Mouse (Mus musculus) hindbrain, embryonic 11.5 days (tissue): ENCODE measurements at regions not wholly inside any gene's neighbourhood (a gene's known extent, or its start where the extent isn't known, plus 50 kb on each side); places are given as distances from the start of the nearest gene placed in this dataset.

ENCODE experiments used
- ATAC-seq: fragments of 200-750 bp; cut with Nextera tagmentation; 2 replicates; pipeline ENCODE4 v1.8.0; 2017; ENCODE audit warnings: mild to moderate bottlenecking, moderate TSS enrichment, moderate library complexity; ENCODE audit not compliant: low FRiP score
- DNase-seq: peaks from one replicate; pipeline ENCODE4 v3.0.0-alpha.2; 2015; ENCODE audit warnings: low spot score
- H3K27ac ChIP-seq: fragments of 300-500 bp; sonication (generic); 2 replicates; pipeline ENCODE4 v1.5.1; 2014; ENCODE audit warnings: mild to moderate bottlenecking, low read depth, low read length
- H3K27me3 ChIP-seq: fragments of 300-500 bp; sonication (generic); 2 replicates; pipeline ENCODE4 v1.6.1; 2014; ENCODE audit warnings: mild to moderate bottlenecking, low read length, moderate library complexity, mixed read lengths; ENCODE audit not compliant: control insufficient read depth, insufficient read depth
- H3K36me3 ChIP-seq: fragments of 300-500 bp; sonication (generic); 2 replicates; pipeline ENCODE4 v1.6.1; 2014; ENCODE audit warnings: mild to moderate bottlenecking, low read length, moderate library complexity, mixed read lengths; ENCODE audit not compliant: control insufficient read depth, insufficient read depth
- H3K4me1 ChIP-seq: fragments of 300-500 bp; sonication (generic); replicated peaks from 2 replicates; pipeline ENCODE4 v1.6.1; 2014; ENCODE audit warnings: low read length, mixed read lengths; ENCODE audit not compliant: control insufficient read depth, insufficient read depth
- H3K4me2 ChIP-seq: fragments of 300-500 bp; sonication (generic); replicated peaks from 2 replicates; pipeline ENCODE4 v1.6.1; 2014; ENCODE audit warnings: mild to moderate bottlenecking, low read depth, low read length
- H3K4me3 ChIP-seq: fragments of 300-500 bp; sonication (generic); 2 replicates; pipeline ENCODE4 v1.5.1; 2014; ENCODE audit warnings: low read depth, low read length
- H3K9ac ChIP-seq: fragments of 300-500 bp; sonication (generic); 2 replicates; pipeline ENCODE4 v1.6.1; 2014; ENCODE audit warnings: low read depth, low read length
- H3K9me3 ChIP-seq: fragments of 300-500 bp; sonication (generic); 2 replicates; pipeline ENCODE4 v1.6.1; 2016; ENCODE audit warnings: low read length; ENCODE audit not compliant: control insufficient read depth
- WGBS: fragments of 180-500 bp; shearing (Covaris S2); extraction: QIAGEN DNeasy Blood & Tissue Kit; methylation state at CpG from one replicate; pipeline ENCODE4 v1.1.7; 2014; 5-methylcytosine and 5-hydroxymethylcytosine counted together

DNA sequence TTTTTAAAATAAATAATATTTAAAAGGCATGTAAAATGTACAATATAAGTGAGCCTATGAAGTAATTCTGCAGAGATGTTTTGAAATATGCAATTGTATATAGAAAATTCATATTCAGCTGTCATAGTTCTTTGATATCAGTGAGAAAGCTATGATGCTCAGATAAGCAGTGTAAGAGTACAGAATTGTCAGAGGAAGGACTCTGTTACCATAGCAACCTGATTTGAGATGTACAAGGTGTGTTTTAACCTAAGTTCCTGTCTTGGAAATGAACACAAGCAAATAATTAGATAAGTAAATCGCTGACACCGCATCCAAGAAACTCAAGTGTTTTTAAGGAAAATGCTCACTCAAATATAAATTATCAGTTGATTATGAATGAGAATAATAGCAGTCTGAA is 271.8 kb downstream of the Gabrg2 start:
- H3K36me3 ChIP-seq: no peaks in the 10 kb centered on the region
- H3K4me1 ChIP-seq: no peaks in the 10 kb centered on the region
- DNase-seq (no peak), ATAC-seq (no peak)
- H3K9me3 ChIP-seq: no peaks in the 10 kb centered on the region
- no peak overlapping the region for H3K4me3 ChIP-seq
- no peaks in the 10 kb centered on the region for H3K27me3 ChIP-seq
- H3K4me2 ChIP-seq: no peak overlapping the region
- H3K9ac ChIP-seq: no peak overlapping the region
- H3K27ac ChIP-seq: no peak overlapping the region
- 91% methylated on average over 2 of the region's 2 CpGs for WGBS

DNA sequence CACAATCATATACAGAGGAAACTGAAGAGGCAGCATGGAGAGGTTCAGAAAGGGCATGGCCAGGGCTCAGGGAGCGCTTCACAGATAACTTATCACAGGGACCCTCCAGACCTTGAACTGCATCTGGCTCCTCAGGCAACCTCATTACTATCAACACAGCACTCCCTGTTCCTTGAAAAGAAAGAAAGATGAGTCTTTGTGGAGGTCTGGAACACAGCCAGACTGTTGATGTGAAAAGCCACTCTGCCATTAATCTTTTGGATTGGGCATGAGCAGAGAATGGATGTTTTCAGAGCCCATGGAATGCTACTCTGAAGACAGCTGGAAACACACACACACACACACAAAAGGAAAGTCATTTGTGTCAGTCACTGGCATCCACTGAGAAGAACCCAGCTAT is 284.0 kb downstream of the Gabrg2 start:
- Histone ChIP-seq H3K4me1 (no peaks in the 10 kb centered on the region), H3K27ac (no peak overlapping the region), H3K9me3 (no peaks in the 10 kb centered on the region), H3K4me2 (no peak overlapping the region), H3K4me3 (no peak overlapping the region), H3K9ac (no peak overlapping the region), H3K36me3 (no peaks in the 10 kb centered on the region), H3K27me3 (no peaks in the 10 kb centered on the region)
- 76% methylated on average over 1 of the region's 1 CpGs for WGBS
- ATAC-seq (peak; percentile 60; the same call in 1 of the 2 replicates), DNase-seq (no peak)

DNA sequence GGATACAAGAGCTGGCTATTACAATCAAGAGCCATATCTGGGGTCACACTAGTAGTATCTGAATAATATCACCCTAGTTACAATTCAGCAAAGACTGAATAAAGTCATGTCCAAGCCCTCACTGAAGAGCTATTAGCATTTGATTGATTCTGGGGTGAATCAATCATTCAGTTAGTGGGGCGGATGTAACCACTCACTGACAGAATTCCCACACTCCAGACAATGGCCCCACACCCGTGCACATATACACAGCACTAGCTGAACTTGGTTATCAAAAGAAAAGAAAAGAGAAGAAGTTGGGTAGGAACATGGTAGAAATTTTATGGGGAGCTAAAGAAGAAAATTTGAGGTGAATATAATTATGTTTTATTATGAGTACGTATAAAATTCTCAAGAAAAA is 310.0 kb downstream of the Gabrg2 start:
- Histone ChIP-seq H3K4me2 (no peak overlapping the region), H3K27me3 (no peaks in the 10 kb centered on the region), H3K9ac (no peak overlapping the region), H3K36me3 (no peaks in the 10 kb centered on the region), H3K4me3 (no peak overlapping the region), H3K9me3 (no peaks in the 10 kb centered on the region), H3K27ac (no peak overlapping the region), H3K4me1 (no peaks in the 10 kb centered on the region)
- ATAC-seq (peak; percentile 84), DNase-seq (peak; percentile 27)
- 46% methylated on average over 3 of the region's 3 CpGs for WGBS

DNA sequence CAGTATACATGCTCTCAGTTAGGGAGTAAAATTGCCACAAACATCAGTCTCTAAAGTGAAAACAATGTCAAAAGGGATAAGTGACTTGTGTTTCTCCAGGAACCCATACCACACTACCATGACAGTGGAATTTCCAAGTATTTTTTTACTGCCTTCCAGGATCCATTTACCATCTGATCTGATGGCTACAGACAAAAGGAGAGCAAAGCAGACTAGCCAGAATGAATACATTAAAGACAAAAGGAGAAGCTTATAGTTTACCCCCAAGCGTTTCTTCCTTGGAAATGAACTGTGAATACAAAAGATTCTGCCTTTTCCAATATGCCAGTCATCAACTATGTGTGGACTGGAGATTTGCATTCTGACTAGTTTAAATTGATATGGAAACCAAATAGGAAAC is 317.7 kb downstream of the Gabrg2 start:
- no peaks in the 10 kb centered on the region for H3K27me3 ChIP-seq
- ATAC-seq: peak; percentile 83
- H3K9ac ChIP-seq: no peak overlapping the region
- H3K4me1 ChIP-seq: no peaks in the 10 kb centered on the region
- H3K4me3 ChIP-seq: no peak overlapping the region
- no peak overlapping the region for H3K27ac ChIP-seq
- 26% methylated on average over 1 of the region's 1 CpGs for WGBS
- H3K9me3 ChIP-seq: no peaks in the 10 kb centered on the region
- H3K4me2 ChIP-seq: no peak overlapping the region
- peak; percentile 15 for DNase-seq
- no peaks in the 10 kb centered on the region for H3K36me3 ChIP-seq

DNA sequence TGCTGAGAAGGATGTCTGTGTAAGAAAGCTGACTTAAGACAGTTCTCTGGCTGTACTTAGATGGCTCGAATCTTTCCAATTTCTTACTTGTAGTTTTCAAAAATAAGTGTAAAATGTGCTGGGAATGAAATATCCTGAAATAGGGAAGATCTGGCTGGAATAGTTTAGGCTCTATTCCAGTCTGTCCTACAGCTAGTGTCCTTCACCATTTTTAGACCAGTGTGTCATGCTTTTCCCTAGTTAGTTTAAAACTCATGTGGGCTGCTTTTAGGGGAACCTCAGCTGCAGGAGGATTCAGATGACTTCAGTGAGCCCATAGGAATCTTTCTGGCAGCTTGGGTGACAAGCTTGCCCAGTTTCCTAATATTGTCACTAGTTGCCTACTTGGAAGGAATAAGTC is 348.1 kb downstream of the Gabrg2 start:
- Histone ChIP-seq H3K9ac (no peak overlapping the region), H3K27me3 (no peaks in the 10 kb centered on the region), H3K4me2 (no peak overlapping the region), H3K9me3 (no peaks in the 10 kb centered on the region), H3K4me1 (no peaks in the 10 kb centered on the region), H3K27ac (no peak overlapping the region), H3K4me3 (no peak overlapping the region), H3K36me3 (no peaks in the 10 kb centered on the region)
- WGBS: 85% methylated on average over 1 of the region's 1 CpGs
- DNase-seq (no peak), ATAC-seq (no peak)

DNA sequence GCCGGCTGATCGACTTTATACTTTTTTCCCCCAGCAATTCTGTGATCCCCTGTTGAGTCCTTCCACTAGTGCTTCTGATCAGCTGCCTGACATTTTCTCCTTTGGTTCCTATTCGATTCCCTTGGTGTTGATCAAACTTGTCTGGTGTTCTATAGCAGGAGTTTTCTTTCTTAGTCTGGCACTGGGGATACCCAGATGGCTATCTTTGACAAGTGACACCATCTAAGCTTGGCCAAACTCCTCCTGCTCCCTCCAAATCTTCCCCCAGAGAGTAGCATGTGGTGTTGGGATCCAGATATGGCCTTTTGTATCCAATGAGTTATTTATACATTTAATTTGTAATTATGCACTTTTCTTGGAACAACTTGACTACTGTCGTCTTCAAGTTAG is 355.2 kb downstream of the Gabrg2 start:
- H3K9me3 ChIP-seq: no peaks in the 10 kb centered on the region
- no peak overlapping the region for H3K9ac ChIP-seq
- no peaks in the 10 kb centered on the region for H3K36me3 ChIP-seq
- ATAC-seq (peak; percentile 8; the same call in 1 of the 2 replicates), DNase-seq (no peak)
- no peak overlapping the region for H3K4me2 ChIP-seq
- no peaks in the 10 kb centered on the region for H3K4me1 ChIP-seq
- WGBS: 42% methylated on average over 4 of the region's 4 CpGs
- no peak overlapping the region for H3K4me3 ChIP-seq
- H3K27me3 ChIP-seq: no peaks in the 10 kb centered on the region
- peak overlapping the region; percentile 60 for H3K27ac ChIP-seq

DNA sequence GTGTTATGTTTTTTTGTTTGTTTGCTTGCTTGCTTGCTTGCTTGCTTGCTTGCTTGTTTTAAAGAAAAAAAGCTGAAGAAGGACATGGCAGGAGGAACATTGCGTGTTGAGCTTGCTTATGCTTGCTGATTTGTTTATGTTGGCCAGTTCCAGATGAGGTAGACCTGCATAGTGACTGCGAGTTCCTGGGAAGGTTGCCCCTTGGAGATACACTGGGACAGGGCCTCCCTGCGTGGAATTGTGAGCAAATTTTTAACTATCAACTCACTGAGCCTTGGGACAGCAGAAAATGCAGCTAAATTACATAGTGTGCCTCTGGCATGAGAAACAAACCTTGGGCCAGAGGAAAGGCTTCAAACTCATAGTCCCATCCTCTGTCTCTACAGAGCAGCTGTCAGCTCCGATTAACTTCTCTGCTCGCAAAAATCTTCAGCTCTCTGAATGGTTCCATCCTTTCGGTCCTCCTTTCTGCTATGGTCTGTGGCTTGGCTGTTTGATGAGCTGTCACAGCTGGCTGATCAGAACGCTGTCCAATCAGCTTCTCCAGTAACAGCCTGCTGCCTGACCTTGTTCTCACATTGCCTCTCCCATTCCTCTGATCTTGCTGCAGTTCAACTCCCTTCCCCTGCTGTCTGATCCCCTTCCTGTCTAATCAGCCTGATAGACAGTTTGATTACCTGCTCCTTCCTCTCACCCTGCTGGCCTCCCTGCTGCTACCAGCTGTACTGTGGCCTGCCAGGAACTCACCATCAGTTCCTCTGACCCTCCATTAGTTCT is 355.7 kb downstream of the Gabrg2 start:
- Histone ChIP-seq H3K27ac (peak overlapping the region; percentile 60), H3K4me1 (no peaks in the 10 kb centered on the region), H3K4me3 (no peak overlapping the region), H3K36me3 (no peaks in the 10 kb centered on the region), H3K4me2 (no peak overlapping the region), H3K9me3 (no peaks in the 10 kb centered on the region), H3K9ac (no peak overlapping the region), H3K27me3 (no peaks in the 10 kb centered on the region)
- ATAC-seq (peak; percentile 83), DNase-seq (peak; percentile 31)
- 36% methylated on average over 7 of the region's 7 CpGs for WGBS

DNA sequence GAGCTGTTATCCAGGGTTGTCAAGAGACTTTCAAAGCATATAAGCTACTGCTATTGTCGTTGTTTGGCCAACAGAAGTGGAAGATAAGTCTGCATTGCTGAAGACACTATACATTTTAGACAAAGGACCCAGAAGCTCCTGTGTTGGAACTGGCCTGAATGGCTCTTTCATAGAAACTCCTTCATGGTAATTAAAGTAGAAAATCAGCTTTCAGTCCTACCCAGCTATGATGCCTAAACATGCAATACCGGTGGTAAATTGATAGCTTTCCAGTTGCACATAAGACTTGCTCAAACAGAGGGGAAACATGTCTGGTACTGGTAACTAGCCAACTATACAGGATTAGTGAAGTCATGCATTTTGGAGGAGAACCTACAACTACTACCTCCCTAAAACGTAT is 356.6 kb downstream of the Gabrg2 start:
- Histone ChIP-seq H3K4me1 (no peaks in the 10 kb centered on the region), H3K9ac (no peak overlapping the region), H3K27ac (no peak overlapping the region), H3K36me3 (no peaks in the 10 kb centered on the region), H3K9me3 (no peaks in the 10 kb centered on the region), H3K4me2 (no peak overlapping the region), H3K4me3 (no peak overlapping the region), H3K27me3 (no peaks in the 10 kb centered on the region)
- WGBS: 36% methylated on average over 3 of the region's 3 CpGs
- DNase-seq (no peak), ATAC-seq (peak; percentile 39; the same call in 1 of the 2 replicates)

DNA sequence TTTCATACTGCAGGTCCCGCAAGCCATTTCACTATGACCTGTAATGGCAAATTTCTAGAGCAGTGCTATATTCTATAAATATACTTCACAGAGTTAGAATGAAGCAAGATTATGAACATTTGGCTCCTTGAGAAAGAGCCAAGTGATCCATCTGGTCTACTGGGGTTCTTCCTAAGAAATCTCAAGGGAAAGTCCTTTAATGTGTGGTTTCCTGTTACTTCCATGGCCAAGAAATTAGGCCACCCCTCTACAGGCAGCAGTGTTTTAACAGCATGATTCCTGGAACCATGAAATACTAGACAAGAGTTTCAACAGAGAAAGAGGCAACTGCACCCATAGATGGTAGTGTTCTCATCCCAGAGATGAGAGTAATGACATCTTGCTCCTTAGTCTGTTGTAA is 401.7 kb downstream of the Gabrg2 start:
- WGBS: 90% methylated on average over 1 of the region's 1 CpGs

More for the DNA sequence above, 401.7 kb downstream of the Gabrg2 start:
- no peak overlapping the region for H3K4me3 ChIP-seq
- H3K27me3 ChIP-seq: no peaks in the 10 kb centered on the region
- no peaks in the 10 kb centered on the region for H3K36me3 ChIP-seq
- ATAC-seq (no peak), DNase-seq (no peak)
- H3K9ac ChIP-seq: no peak overlapping the region
- H3K9me3 ChIP-seq: no peaks in the 10 kb centered on the region
- H3K27ac ChIP-seq: no peak overlapping the region
- no peak overlapping the region for H3K4me2 ChIP-seq
- H3K4me1 ChIP-seq: no peaks in the 10 kb centered on the region
